Mouse (Mus musculus) heart, adult 18-20 months (tissue): Measurements from ENCODE around the gene Tcp1. TPM values are rescaled to one million over a fixed set of nuclear protein-coding genes. Genes with fewer than 3 reads are reported as not detected.
A peak's percentile ranks its signal among the peaks of the same experiment; 100 is the strongest.
"Not testable (repeated sequence)": the region's sequence is repeated elsewhere in the genome, so short reads cannot be mapped to it uniquely, and the experiment has no call there.

Experiments used
- DNase-seq, 2 experiments: peaks; one replicate each; pipeline ENCODE4 v3.0.0; 2021 to 2022; ENCODE audit warnings: mixed read lengths in 1 of 2
- total RNA-seq, 2 experiments: library from RNA; stranded (reverse); gene quantifications; 2 replicates each; pipeline ENCODE4 v1.2.3; 2021

Tcp1 gene
- total RNA-seq, 2 experiments from 2014 or later: 191 to 206 TPM

GRCm38 (mm10) chr17:12915881-12916583 is 531 bp downstream of the Tcp1 start, which contains the start of gene Mrpl18:
Mrpl18 (minus strand) TSS chr17:12916345.
- peak; percentile 99 to 100 for DNase-seq

- no peak for DNase-seq
These were observed 1.3 kb downstream of the Tcp1 start for GRCm38 (mm10) chr17:12916588-12917380.

GRCm38 (mm10) chr17:12921073-12921472 is 5.6 kb downstream of the Tcp1 start:
- DNase-seq: peak in 1 of 2 experiments; percentile 10

- DNase-seq: peak in 1 of 2 experiments; percentile 15
These were observed 9.5 kb downstream of the Tcp1 start for GRCm38 (mm10) chr17:12925001-12925400.

- DNase-seq: no peak
These were observed 10.2 kb downstream of the Tcp1 start for GRCm38 (mm10) chr17:12925703-12926180.

- not testable (repeated sequence) for DNase-seq
These were observed 16.1 kb downstream of the Tcp1 start for GRCm38 (mm10) chr17:12931576-12931975.

GRCm38 (mm10) chr17:12935719-12936118 is 20.2 kb downstream of the Tcp1 start:
- no peak for DNase-seq

GRCm38 (mm10) chr17:12937412-12937970 is 22.0 kb downstream of the Tcp1 start:
- DNase-seq: no peak

GRCm38 (mm10) chr17:12938077-12938476 is 22.6 kb downstream of the Tcp1 start:
- DNase-seq: no peak

GRCm38 (mm10) chr17:12939377-12940148 is 24.1 kb downstream of the Tcp1 start:
- DNase-seq: not testable (repeated sequence)

GRCm38 (mm10) chr17:12940151-12940805 is 24.8 kb downstream of the Tcp1 start, which contains the start of gene Acat3:
Acat3 (minus strand) TSS chr17:12940600.
- no peak for DNase-seq

GRCm38 (mm10) chr17:12941543-12942260 is 26.2 kb downstream of the Tcp1 start:
- no peak for DNase-seq

- DNase-seq: no peak
These were observed 27.1 kb downstream of the Tcp1 start for GRCm38 (mm10) chr17:12942459-12943162.

GRCm38 (mm10) chr17:12949669-12950068 is 34.2 kb downstream of the Tcp1 start:
- DNase-seq: no peak

GRCm38 (mm10) chr17:12956664-12957063 is 41.2 kb downstream of the Tcp1 start:
- no peak for DNase-seq

- not testable (repeated sequence) for DNase-seq
These were observed 43.9 kb downstream of the Tcp1 start for GRCm38 (mm10) chr17:12959377-12959776.

- peak; percentile 93 to 95 for DNase-seq
These were observed 44.9 kb downstream of the Tcp1 start, which contains the start of gene Acat2 for GRCm38 (mm10) chr17:12960331-12960873. Acat2 (minus strand) TSS chr17:12960747.

- no peak for DNase-seq
These were observed 48.0 kb downstream of the Tcp1 start for GRCm38 (mm10) chr17:12963476-12963875.

GRCm38 (mm10) chr17:12967173-12967572 is 51.7 kb downstream of the Tcp1 start:
- DNase-seq: no peak

- DNase-seq: no peak
These were observed 58.4 kb downstream of the Tcp1 start for GRCm38 (mm10) chr17:12973851-12974250.
